Mouse (Mus musculus): ENCODE results near the gene Pih1d1.
A peak's percentile ranks its signal among the peaks of the same experiment; 100 is the strongest.
"Not testable (repeated sequence)": the region's sequence is repeated elsewhere in the genome, so short reads cannot be mapped to it uniquely, and the experiment has no call there.

Pih1d1 gene

GRCm38 (mm10) chr7:45145460-45145859 is 8.6 kb upstream of the Pih1d1 start:
- DNase-seq (ENCODE audit: low read depth in 2 of 2, low spot score in 2 of 2), result no peak

GRCm38 (mm10) chr7:45147267-45147666 is 6.8 kb upstream of the Pih1d1 start:
- DNase-seq (ENCODE audit: low read depth in 2 of 2, low spot score in 2 of 2), result no peak

GRCm38 (mm10) chr7:45147899-45148298 is 6.2 kb upstream of the Pih1d1 start:
- DNase-seq (ENCODE audit: low read depth in 2 of 2, low spot score in 2 of 2), result no peak

GRCm38 (mm10) chr7:45148534-45149098 is 5.5 kb upstream of the Pih1d1 start:
- no peak for DNase-seq (ENCODE audit: low read depth in 2 of 2, low spot score in 2 of 2)

- DNase-seq (ENCODE audit: low read depth in 2 of 2, low spot score in 2 of 2), result no peak
Measured at GRCm38 (mm10) chr7:45149545-45149944, 4.6 kb upstream of the Pih1d1 start.

- DNase-seq (ENCODE audit: low read depth in 2 of 2, low spot score in 2 of 2), result no peak
Measured at GRCm38 (mm10) chr7:45150321-45150720, 3.8 kb upstream of the Pih1d1 start.

- DNase-seq (ENCODE audit: low read depth in 2 of 2, low spot score in 2 of 2), result no peak
Measured at GRCm38 (mm10) chr7:45151303-45151702, 2.8 kb upstream of the Pih1d1 start.

GRCm38 (mm10) chr7:45153052-45153451 is 1.1 kb upstream of the Pih1d1 start:
- DNase-seq (ENCODE audit: low read depth in 2 of 2, low spot score in 2 of 2), result not testable (repeated sequence)

GRCm38 (mm10) chr7:45153586-45153985 is 517 bp upstream of the Pih1d1 start:
- no peak for DNase-seq (ENCODE audit: low read depth in 2 of 2, low spot score in 2 of 2)

GRCm38 (mm10) chr7:45154993-45155514 is 951 bp downstream of the Pih1d1 start:
- peak; percentile 47 to 59 for DNase-seq (ENCODE audit: low read depth in 2 of 2, low spot score in 2 of 2)

GRCm38 (mm10) chr7:45155590-45155989 is 1.5 kb downstream of the Pih1d1 start:
- DNase-seq (ENCODE audit: low read depth in 2 of 2, low spot score in 2 of 2), result no peak

GRCm38 (mm10) chr7:45156206-45156605 is 2.1 kb downstream of the Pih1d1 start:
- no peak for DNase-seq (ENCODE audit: low read depth in 2 of 2, low spot score in 2 of 2)

- no peak for DNase-seq (ENCODE audit: low read depth in 2 of 2, low spot score in 2 of 2)
Measured at GRCm38 (mm10) chr7:45157459-45157858, 3.4 kb downstream of the Pih1d1 start.

- DNase-seq (ENCODE audit: low read depth in 2 of 2, low spot score in 2 of 2), result no peak
Measured at GRCm38 (mm10) chr7:45158991-45159390, 4.9 kb downstream of the Pih1d1 start.

- no peak for DNase-seq (ENCODE audit: low read depth in 2 of 2, low spot score in 2 of 2)
Measured at GRCm38 (mm10) chr7:45160316-45160800, 6.3 kb downstream of the Pih1d1 start.

- no peak for DNase-seq (ENCODE audit: low read depth in 2 of 2, low spot score in 2 of 2)
Measured at GRCm38 (mm10) chr7:45160866-45161265, 6.8 kb downstream of the Pih1d1 start.

- peak; percentile 83 to 88 for DNase-seq (ENCODE audit: low read depth in 2 of 2, low spot score in 2 of 2)
Measured at GRCm38 (mm10) chr7:45161612-45162473, 7.7 kb downstream of the Pih1d1 start.

- DNase-seq (ENCODE audit: low read depth in 2 of 2, low spot score in 2 of 2), result no peak
Measured at GRCm38 (mm10) chr7:45162551-45162950, 8.4 kb downstream of the Pih1d1 start.

GRCm38 (mm10) chr7:45162996-45163615 is 9.0 kb downstream of the Pih1d1 start:
- DNase-seq (ENCODE audit: low read depth in 2 of 2, low spot score in 2 of 2), result no peak

- DNase-seq (ENCODE audit: low read depth in 2 of 2, low spot score in 2 of 2), result peak in 1 of 2 experiments; percentile 23
Measured at GRCm38 (mm10) chr7:45163735-45164490, 9.8 kb downstream of the Pih1d1 start, which contains the start of gene Slc17a7. Gene Slc17a7 (plus strand): TSS chr7:45163949.

GRCm38 (mm10) chr7:45164833-45165232 is 10.7 kb downstream of the Pih1d1 start:
- DNase-seq (ENCODE audit: low read depth in 2 of 2, low spot score in 2 of 2), result no peak

Measured in CD8-positive naive resting alpha-beta T cell, adult 2 months (primary cell).